Mouse (Mus musculus) embryonic fibroblast, embryonic 13.5 days (primary cell): Measurements from ENCODE around the gene Apoa1.

Source experiments
- CTCF ChIP-seq: IDR thresholded peaks from 2 replicates; pipeline ENCODE4 v1.5.1; 2011; ENCODE audit warnings: mild to moderate bottlenecking, control low read depth, low read length, moderate library complexity, borderline replicate concordance; ENCODE audit not compliant: insufficient read depth
- POLR2A ChIP-seq: IDR thresholded peaks from 2 replicates; pipeline ENCODE4 v1.6.1; 2011; ENCODE audit warnings: low read depth, mild to moderate bottlenecking, control low read depth, low read length, moderate library complexity

GRCm38 (mm10) chr9:46241818-46242217 lies 13.4 kb downstream of the Apoa1 start:
- no peak for TF ChIP-seq CTCF
- no peak for TF ChIP-seq POLR2A
